Mouse (Mus musculus): Measurements from ENCODE around the gene Zranb3. TPM values are rescaled to one million over a fixed set of nuclear protein-coding genes. Genes with fewer than 3 reads are reported as not detected.
A peak's percentile ranks its signal among the peaks of the same experiment; 100 is the strongest.

The Zranb3 gene
- polyA plus RNA-seq, 1 experiment = 0.44 TPM

GRCm38 (mm10) chr1:127976106-127976505 is 126.7 kb downstream of the Zranb3 start:
- no peak for TF ChIP-seq GATA1 (IDR thresholded peaks at IDR 0.05; ENCODE audit: low read length)

- no peak for TF ChIP-seq GATA1 (IDR thresholded peaks at IDR 0.05; ENCODE audit: low read length)
Measured at GRCm38 (mm10) chr1:127975676-127976075, 127.2 kb downstream of the Zranb3 start.

GRCm38 (mm10) chr1:127974082-127974481 is 128.8 kb downstream of the Zranb3 start:
- no peak for TF ChIP-seq GATA1 (IDR thresholded peaks at IDR 0.05; ENCODE audit: low read length)

- no peak for TF ChIP-seq GATA1 (IDR thresholded peaks at IDR 0.05; ENCODE audit: low read length)
Measured at GRCm38 (mm10) chr1:127970870-127971269, 132.0 kb downstream of the Zranb3 start.

- no peak for TF ChIP-seq GATA1 (IDR thresholded peaks at IDR 0.05; ENCODE audit: low read length)
Measured at GRCm38 (mm10) chr1:127963326-127963725, 139.5 kb downstream of the Zranb3 start.

GRCm38 (mm10) chr1:127961140-127961539 is 141.7 kb downstream of the Zranb3 start:
- no peak for TF ChIP-seq GATA1 (IDR thresholded peaks at IDR 0.05; ENCODE audit: low read length)

GRCm38 (mm10) chr1:127959312-127959718 is 143.5 kb downstream of the Zranb3 start:
- TF ChIP-seq GATA1 (IDR thresholded peaks at IDR 0.05; ENCODE audit: low read length) = no peak

- TF ChIP-seq GATA1 (IDR thresholded peaks at IDR 0.05; ENCODE audit: low read length) = no peak
Measured at GRCm38 (mm10) chr1:127958801-127959200, 144.0 kb downstream of the Zranb3 start.

- TF ChIP-seq GATA1 (IDR thresholded peaks at IDR 0.05; ENCODE audit: low read length) = no peak
Measured at GRCm38 (mm10) chr1:127956524-127956923, 146.3 kb downstream of the Zranb3 start.

GRCm38 (mm10) chr1:127954800-127955199 is 148.0 kb downstream of the Zranb3 start:
- no peak for TF ChIP-seq GATA1 (IDR thresholded peaks at IDR 0.05; ENCODE audit: low read length)

GRCm38 (mm10) chr1:127952276-127952675 is 150.6 kb downstream of the Zranb3 start:
- TF ChIP-seq GATA1 (IDR thresholded peaks at IDR 0.05; ENCODE audit: low read length) = no peak

GRCm38 (mm10) chr1:127948748-127949147 is 154.1 kb downstream of the Zranb3 start:
- no peak for TF ChIP-seq GATA1 (IDR thresholded peaks at IDR 0.05; ENCODE audit: low read length)

- TF ChIP-seq GATA1 (IDR thresholded peaks at IDR 0.05; ENCODE audit: low read length) = peak; percentile 17
Measured at GRCm38 (mm10) chr1:127946615-127947249, 156.1 kb downstream of the Zranb3 start.

- TF ChIP-seq GATA1 (IDR thresholded peaks at IDR 0.05; ENCODE audit: low read length) = no peak
Measured at GRCm38 (mm10) chr1:127945696-127946575, 156.9 kb downstream of the Zranb3 start.

- TF ChIP-seq GATA1 (IDR thresholded peaks at IDR 0.05; ENCODE audit: low read length) = no peak
Measured at GRCm38 (mm10) chr1:127943516-127943915, 159.3 kb downstream of the Zranb3 start.

GRCm38 (mm10) chr1:127942231-127942630 is 160.6 kb downstream of the Zranb3 start:
- no peak for TF ChIP-seq GATA1 (IDR thresholded peaks at IDR 0.05; ENCODE audit: low read length)

GRCm38 (mm10) chr1:127937277-127937676 is 165.6 kb downstream of the Zranb3 start:
- TF ChIP-seq GATA1 (IDR thresholded peaks at IDR 0.05; ENCODE audit: low read length) = no peak
